Mouse (Mus musculus) heart, embryonic 15.5 days (tissue): ENCODE results near the gene Phf21a. TPM values are rescaled to one million over a fixed set of nuclear protein-coding genes. Genes with fewer than 3 reads are reported as not detected.

Experiments used
- ATAC-seq: fragments of 200-750 bp; cut with Nextera tagmentation; replicated peaks from 2 replicates; pipeline ENCODE4 v1.8.0; 2017; ENCODE audit warnings: low read depth, moderate TSS enrichment; ENCODE audit not compliant: insufficient number of reproducible peaks, insufficient read depth, low FRiP score
- H3K27ac ChIP-seq: fragments of 300-500 bp; sonication (generic); 2 replicates; pipeline ENCODE4 v1.5.1; 2015; ENCODE audit warnings: mild to moderate bottlenecking, inconsistent platforms
- H3K27me3 ChIP-seq: fragments of 300-500 bp; sonication (generic); 2 replicates; pipeline ENCODE4 v1.6.1; 2015; ENCODE audit warnings: inconsistent platforms
- H3K36me3 ChIP-seq: fragments of 300-500 bp; sonication (generic); 2 replicates; pipeline ENCODE4 v1.6.1; 2015; ENCODE audit warnings: mild to moderate bottlenecking, inconsistent platforms
- H3K4me1 ChIP-seq: fragments of 300-500 bp; sonication (generic); replicated peaks from 2 replicates; pipeline ENCODE4 v1.6.1; 2015; ENCODE audit warnings: inconsistent platforms
- H3K4me2 ChIP-seq: fragments of 300-500 bp; sonication (generic); 2 replicates; pipeline ENCODE4 v1.6.1; 2015; ENCODE audit warnings: inconsistent platforms, mild to moderate bottlenecking, moderate library complexity
- H3K4me3 ChIP-seq: fragments of 300-500 bp; sonication (generic); 2 replicates; pipeline ENCODE4 v1.5.1; 2015; ENCODE audit warnings: mild to moderate bottlenecking, inconsistent platforms
- H3K9ac ChIP-seq: fragments of 300-500 bp; sonication (generic); 2 replicates; pipeline ENCODE4 v1.6.1; 2015; ENCODE audit warnings: mild to moderate bottlenecking, inconsistent platforms
- H3K9me3 ChIP-seq: fragments of 300-500 bp; sonication (generic); replicated peaks from 2 replicates; pipeline ENCODE4 v1.6.1; 2016; ENCODE audit warnings: inconsistent platforms
- WGBS: fragments of 180-500 bp; shearing (Covaris S2); methylation state at CpG from one replicate; pipeline ENCODE4 v1.1.7; 2015; ENCODE audit warnings: mixed read lengths; 5-methylcytosine and 5-hydroxymethylcytosine counted together
- polyA plus RNA-seq: library from polyadenylated mRNA; unstranded; fragments of >200 nt; fragmentation: Nextera tagmentation; extraction: Ambion mirVana; gene quantifications from 2 replicates; pipeline ENCODE4 v1.2.1, GENCODE M21; 2015

Gene Phf21a
- polyA plus RNA-seq, 1 experiment from 2014 or later, result 15.0 TPM

GRCm38 (mm10) chr2:92362571-92363228 lies 269.8 kb downstream of the Phf21a start:
- Histone ChIP-seq H3K9ac (no peak overlapping the region), H3K27ac (no peak overlapping the region), H3K36me3 (peaks cover 34% of the 10 kb centered on the region), H3K4me2 (no peak overlapping the region), H3K4me3 (no peak overlapping the region), H3K4me1 (no peaks in the 10 kb centered on the region; the same call in 1 of the 2 replicates), H3K9me3 (no peaks in the 10 kb centered on the region), H3K27me3 (no peaks in the 10 kb centered on the region)
- ATAC-seq, result no peak
- 89% methylated on average over 6 of the region's 6 CpGs for WGBS

DNA sequence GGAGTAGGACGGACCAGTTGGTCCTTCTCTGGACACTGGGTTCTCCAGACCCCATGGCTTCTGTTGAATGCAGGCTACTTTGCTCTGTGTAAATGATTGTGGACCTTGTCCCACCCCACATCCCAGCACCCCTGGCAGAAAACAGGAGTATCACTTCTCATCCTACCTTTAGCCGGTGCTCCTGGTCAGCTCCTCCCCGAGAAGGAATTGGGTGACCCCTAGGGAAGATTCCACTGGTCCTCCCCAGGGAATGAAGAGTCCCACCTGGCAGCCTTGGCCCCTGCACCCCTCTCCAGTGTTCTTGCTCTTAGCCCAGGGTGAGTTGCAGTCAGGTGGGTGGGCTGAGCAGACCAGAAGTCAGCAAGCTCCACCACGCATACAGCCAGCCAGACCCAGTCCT lies 271.2 kb downstream of the Phf21a start:
- no peaks in the 10 kb centered on the region; the same call in 1 of the 2 replicates for H3K4me1 ChIP-seq
- 87% methylated on average over 4 of the region's 4 CpGs for WGBS
- H3K36me3 ChIP-seq, result peaks cover 26% of the 10 kb centered on the region
- ATAC-seq, result no peak
- H3K9ac ChIP-seq, result no peak overlapping the region
- no peak overlapping the region for H3K27ac ChIP-seq
- no peak overlapping the region for H3K4me3 ChIP-seq
- H3K4me2 ChIP-seq, result no peak overlapping the region
- no peaks in the 10 kb centered on the region for H3K9me3 ChIP-seq
- H3K27me3 ChIP-seq, result peaks cover 11% of the 10 kb centered on the region

DNA sequence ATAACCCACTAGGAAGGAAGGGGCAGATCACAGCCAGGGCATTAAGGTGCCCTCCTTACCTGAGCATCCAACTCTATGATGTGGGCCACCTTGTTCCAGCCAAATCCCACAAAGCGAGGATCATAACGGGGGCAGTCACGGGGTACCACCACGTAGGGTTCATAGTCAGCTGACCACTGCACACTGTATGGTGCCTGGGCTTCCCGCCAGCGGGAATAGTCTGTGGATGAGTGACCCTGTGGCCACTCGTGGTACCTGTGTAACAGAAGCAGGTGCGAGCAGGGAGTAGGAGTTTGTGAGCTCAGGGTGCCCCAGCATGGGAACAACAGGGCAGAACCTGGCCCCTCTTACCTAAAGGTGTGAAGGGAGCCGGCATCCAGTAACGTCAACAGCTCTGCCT lies 272.7 kb downstream of the Phf21a start:
- ATAC-seq, result no peak
- no peaks in the 10 kb centered on the region for H3K9me3 ChIP-seq
- H3K27me3 ChIP-seq, result peaks cover 26% of the 10 kb centered on the region
- H3K36me3 ChIP-seq, result peaks cover 12% of the 10 kb centered on the region
- no peak overlapping the region for H3K4me3 ChIP-seq
- whole genome bisulfite sequencing, result 86% methylated on average over 10 of the region's 10 CpGs
- H3K4me2 ChIP-seq, result no peak overlapping the region
- H3K4me1 ChIP-seq, result peaks cover 5% of the 10 kb centered on the region
- H3K27ac ChIP-seq, result no peak overlapping the region
- no peak overlapping the region for H3K9ac ChIP-seq

DNA sequence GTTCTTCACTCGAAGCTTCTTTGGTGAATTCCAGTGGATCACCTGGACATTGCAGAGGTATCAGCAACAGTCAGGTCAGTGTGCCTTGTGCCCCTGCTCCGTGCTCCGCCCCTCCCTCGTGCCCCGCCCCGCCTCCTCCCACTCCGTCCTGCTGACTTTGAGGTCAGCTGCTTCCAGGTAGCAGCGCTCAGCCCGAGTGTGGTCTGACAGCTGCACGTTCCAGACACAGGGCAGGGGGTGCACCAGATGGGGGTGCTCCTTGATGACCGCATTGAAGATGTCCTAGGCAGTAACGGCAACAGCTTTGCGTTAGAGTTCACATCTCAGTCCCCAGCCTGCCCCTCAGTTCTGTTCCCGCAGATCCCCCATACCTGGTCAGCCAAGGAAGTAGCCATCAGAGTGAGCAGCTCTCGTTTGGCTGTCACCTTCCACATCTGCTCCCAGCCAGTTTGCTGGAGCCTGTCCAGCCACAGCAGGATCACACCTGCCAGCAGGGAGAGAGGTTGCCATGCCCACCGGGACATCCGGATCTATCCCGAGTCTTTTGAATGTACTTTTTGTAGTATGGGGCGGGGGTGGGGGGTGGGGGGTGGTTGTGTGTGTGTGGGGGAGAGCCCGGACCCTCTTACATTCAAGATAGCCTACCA lies 274.6 kb downstream of the Phf21a start:
- no peak overlapping the region for H3K9ac ChIP-seq
- WGBS, result 28% methylated on average over 20 of the region's 20 CpGs
- H3K4me2 ChIP-seq, result no peak overlapping the region
- H3K4me3 ChIP-seq, result no peak overlapping the region
- peaks cover 11% of the 10 kb centered on the region; the same call in 1 of the 2 replicates for H3K36me3 ChIP-seq
- peaks cover 15% of the 10 kb centered on the region for H3K4me1 ChIP-seq
- no peaks in the 10 kb centered on the region for H3K9me3 ChIP-seq
- no peak for ATAC-seq
- H3K27me3 ChIP-seq, result peaks cover 45% of the 10 kb centered on the region
- no peak overlapping the region for H3K27ac ChIP-seq

DNA sequence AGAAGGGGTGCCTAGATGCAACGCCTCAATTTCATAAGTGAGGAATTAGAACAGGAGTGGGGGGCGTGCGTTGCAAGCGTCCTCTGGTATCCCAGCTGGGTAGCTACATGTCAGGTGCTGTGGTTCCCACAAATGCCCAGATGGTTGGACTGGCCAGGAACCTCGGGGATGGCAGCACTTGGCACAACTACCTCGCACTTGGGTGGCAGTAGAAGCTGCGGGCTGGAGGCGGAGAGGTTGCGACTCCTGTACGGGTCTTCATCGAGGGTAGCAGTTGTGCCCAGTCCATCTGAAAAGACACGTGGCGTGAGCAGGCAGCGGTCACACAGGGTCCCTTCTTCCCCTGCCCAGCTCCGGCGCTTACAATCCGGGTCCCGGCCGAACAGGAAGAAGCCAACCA lies 277.5 kb downstream of the Phf21a start:
- H3K27me3 ChIP-seq, result peaks cover 56% of the 10 kb centered on the region
- no peak overlapping the region for H3K27ac ChIP-seq

GRCm38 (mm10) chr2:92370821-92371805 lies 278.2 kb downstream of the Phf21a start:
- Histone ChIP-seq H3K36me3 (no peaks in the 10 kb centered on the region), H3K9me3 (no peaks in the 10 kb centered on the region), H3K27me3 (peaks cover 56% of the 10 kb centered on the region), H3K9ac (peak overlapping the region; percentile 8; the same call in 1 of the 2 replicates), H3K4me1 (peaks cover 32% of the 10 kb centered on the region), H3K4me2 (peak overlapping the region; percentile 75), H3K4me3 (peak overlapping the region; percentile 44), H3K27ac (peak overlapping the region; percentile 3; the same call in 1 of the 2 replicates)
- 5% methylated on average over 44 of the region's 45 CpGs for WGBS
- ATAC-seq, result no peak

More for the DNA sequence above, 277.5 kb downstream of the Phf21a start:
- Histone ChIP-seq H3K4me1 (peaks cover 26% of the 10 kb centered on the region), H3K4me3 (peak overlapping the region; percentile 44), H3K36me3 (no peaks in the 10 kb centered on the region), H3K4me2 (peak overlapping the region; percentile 75), H3K9ac (peak overlapping the region; percentile 8; the same call in 1 of the 2 replicates), H3K9me3 (no peaks in the 10 kb centered on the region)
- no peak for ATAC-seq
- 10% methylated on average over 19 of the region's 19 CpGs for WGBS

- Histone ChIP-seq H3K4me2 (no peak overlapping the region), H3K4me3 (no peak overlapping the region), H3K4me1 (peaks cover 36% of the 10 kb centered on the region), H3K27ac (peak overlapping the region; percentile 48; the same call in 1 of the 2 replicates), H3K36me3 (no peaks in the 10 kb centered on the region), H3K9ac (no peak overlapping the region), H3K9me3 (no peaks in the 10 kb centered on the region), H3K27me3 (peaks cover 56% of the 10 kb centered on the region)
- ATAC-seq, result no peak
- 38% methylated on average over 10 of the region's 10 CpGs for WGBS
These were observed 279.2 kb downstream of the Phf21a start for GRCm38 (mm10) chr2:92371971-92372690.

- Histone ChIP-seq H3K4me2 (no peak overlapping the region), H3K27me3 (peaks cover 55% of the 10 kb centered on the region), H3K36me3 (0 out of 2 replicates have a peak, but pooled peaks cover 2% of the 10 kb centered on the region), H3K4me3 (no peak overlapping the region), H3K4me1 (peaks cover 36% of the 10 kb centered on the region), H3K9ac (no peak overlapping the region), H3K27ac (peak overlapping the region; percentile 48; the same call in 1 of the 2 replicates), H3K9me3 (no peaks in the 10 kb centered on the region)
- ATAC-seq, result no peak
- 60% methylated on average over 9 of the region's 9 CpGs for WGBS
These were observed 280.0 kb downstream of the Phf21a start for GRCm38 (mm10) chr2:92372767-92373436.

GRCm38 (mm10) chr2:92373437-92373813 lies 280.5 kb downstream of the Phf21a start:
- peak overlapping the region; percentile 48; the same call in 1 of the 2 replicates for H3K27ac ChIP-seq
- 0 out of 2 replicates have a peak, but pooled peaks cover 7% of the 10 kb centered on the region for H3K36me3 ChIP-seq
- ATAC-seq, result no peak
- no peak overlapping the region for H3K4me3 ChIP-seq
- no peak overlapping the region for H3K9ac ChIP-seq
- peaks cover 51% of the 10 kb centered on the region for H3K27me3 ChIP-seq
- H3K4me1 ChIP-seq, result peaks cover 36% of the 10 kb centered on the region
- WGBS, result 76% methylated on average over 11 of the region's 11 CpGs
- H3K9me3 ChIP-seq, result no peaks in the 10 kb centered on the region
- H3K4me2 ChIP-seq, result no peak overlapping the region; the same call in 1 of the 2 replicates

DNA sequence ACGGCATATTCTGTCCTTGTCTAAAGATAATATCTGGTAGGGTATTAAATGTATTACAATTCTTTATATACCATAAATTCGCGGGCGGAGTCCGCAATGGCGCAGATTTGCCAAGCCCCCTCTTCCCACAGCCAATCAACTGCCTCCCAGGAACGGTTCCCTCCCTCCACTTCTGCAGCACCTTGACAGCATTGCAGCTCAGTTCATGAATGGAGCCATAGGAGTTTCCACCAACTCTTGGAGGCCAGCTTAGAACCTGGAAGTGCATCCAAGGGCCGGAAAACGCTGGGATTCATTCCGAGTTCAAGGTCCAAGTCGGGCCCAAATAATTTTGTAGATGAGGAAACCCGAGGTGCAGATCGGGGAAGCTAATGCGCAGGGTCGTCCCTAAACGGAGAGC lies 281.6 kb downstream of the Phf21a start, which contains the start of the genes Pex16 and Large2:
TSS of gene Pex16 (plus strand) at position 163 of the 400 bp plus-strand sequence.
TSS of gene Large2 (minus strand) at position 356 of the 400 bp plus-strand sequence.
- WGBS, result 2% methylated on average over 16 of the region's 16 CpGs
- no peaks in the 10 kb centered on the region for H3K9me3 ChIP-seq
- no peak for ATAC-seq

More for the DNA sequence above, 281.6 kb downstream of the Phf21a start, which contains the start of the genes Pex16 and Large2:
- H3K4me3 ChIP-seq, result peak within 1 kb of the TSS; percentile 75
- peaks cover 13% of the 10 kb centered on the region for H3K36me3 ChIP-seq
- peak within 1 kb of the TSS; percentile 73 for H3K9ac ChIP-seq
- peak within 1 kb of the TSS; percentile 84 for H3K27ac ChIP-seq
- peaks cover 36% of the 10 kb centered on the region for H3K4me1 ChIP-seq
- H3K4me2 ChIP-seq, result peak within 1 kb of the TSS; percentile 85
- peaks cover 40% of the 10 kb centered on the region for H3K27me3 ChIP-seq
